Mouse (Mus musculus) splenic B cell, adult 2 months (primary cell): ENCODE results near the gene Dkk1.
A peak's percentile ranks its signal among the peaks of the same experiment; 100 is the strongest.
"Not testable (repeated sequence)": the region's sequence is repeated elsewhere in the genome, so short reads cannot be mapped to it uniquely, and the experiment has no call there.

ENCODE experiments used
- DNase-seq: peaks from one replicate; pipeline ENCODE4 v3.0.0-alpha.2; 2011; ENCODE audit warnings: low read depth, low spot score
- H3K27me3 ChIP-seq: 2 replicates; pipeline ENCODE4 v1.6.1; 2012; ENCODE audit warnings: mild to moderate bottlenecking, low read length, moderate library complexity, mixed read lengths; ENCODE audit not compliant: control insufficient read depth, poor library complexity, insufficient read depth, severe bottlenecking
- H3K36me3 ChIP-seq: 2 replicates; pipeline ENCODE4 v1.6.1; 2012; ENCODE audit warnings: mild to moderate bottlenecking, low read length, moderate library complexity, mixed read lengths; ENCODE audit not compliant: control insufficient read depth, poor library complexity, insufficient read depth, severe bottlenecking

The Dkk1 gene

GRCm38 (mm10) chr19:30549044-30549853 lies at the start of gene Dkk1:
TSS of gene Dkk1 (minus strand) at chr19:30549665.
- H3K36me3 ChIP-seq: no peaks in the 10 kb centered on the region
- H3K27me3 ChIP-seq: no peaks in the 10 kb centered on the region; the same call in 1 of the 2 replicates
- DNase-seq: no peak

- Histone ChIP-seq H3K27me3 (no peaks in the 10 kb centered on the region), H3K36me3 (no peaks in the 10 kb centered on the region)
- no peak for DNase-seq
Observed at GRCm38 (mm10) chr19:30586366-30586765, 36.9 kb upstream of the Dkk1 start.

- no peaks in the 10 kb centered on the region for H3K36me3 ChIP-seq
- H3K27me3 ChIP-seq: no peaks in the 10 kb centered on the region
Observed at GRCm38 (mm10) chr19:30564516-30564915, 15.1 kb upstream of the Dkk1 start.

GRCm38 (mm10) chr19:30563876-30564275 lies 14.4 kb upstream of the Dkk1 start:
- DNase-seq: no peak
- Histone ChIP-seq H3K27me3 (no peaks in the 10 kb centered on the region), H3K36me3 (no peaks in the 10 kb centered on the region)

More at GRCm38 (mm10) chr19:30564516-30564915, 15.1 kb upstream of the Dkk1 start:
- DNase-seq: no peak

GRCm38 (mm10) chr19:30558024-30558423 lies 8.6 kb upstream of the Dkk1 start:
- no peak for DNase-seq
- no peaks in the 10 kb centered on the region for H3K27me3 ChIP-seq
- H3K36me3 ChIP-seq: no peaks in the 10 kb centered on the region

GRCm38 (mm10) chr19:30554467-30554881 lies 5.0 kb upstream of the Dkk1 start:
- H3K36me3 ChIP-seq: no peaks in the 10 kb centered on the region
- DNase-seq: peak; percentile 26
- H3K27me3 ChIP-seq: no peaks in the 10 kb centered on the region

GRCm38 (mm10) chr19:30553740-30554139 lies 4.3 kb upstream of the Dkk1 start:
- DNase-seq: no peak
- H3K36me3 ChIP-seq: no peaks in the 10 kb centered on the region
- no peaks in the 10 kb centered on the region; the same call in 1 of the 2 replicates for H3K27me3 ChIP-seq

- Histone ChIP-seq H3K36me3 (no peaks in the 10 kb centered on the region), H3K27me3 (no peaks in the 10 kb centered on the region; the same call in 1 of the 2 replicates)
- no peak for DNase-seq
Observed at GRCm38 (mm10) chr19:30552260-30552659, 2.8 kb upstream of the Dkk1 start.

- Histone ChIP-seq H3K36me3 (no peaks in the 10 kb centered on the region), H3K27me3 (no peaks in the 10 kb centered on the region; the same call in 1 of the 2 replicates)
- no peak for DNase-seq
Observed at GRCm38 (mm10) chr19:30549854-30550647, 586 bp upstream of the Dkk1 start.

- Histone ChIP-seq H3K27me3 (no peaks in the 10 kb centered on the region; the same call in 1 of the 2 replicates), H3K36me3 (no peaks in the 10 kb centered on the region)
- no peak for DNase-seq
Observed at GRCm38 (mm10) chr19:30548411-30549043, 938 bp downstream of the Dkk1 start.

- H3K27me3 ChIP-seq, H3K36me3 ChIP-seq, DNase-seq: not testable (repeated sequence)
Observed at GRCm38 (mm10) chr19:30539365-30539941, 10.0 kb downstream of the Dkk1 start.

GRCm38 (mm10) chr19:30516771-30517170 lies 32.7 kb downstream of the Dkk1 start:
- DNase-seq: no peak
- Histone ChIP-seq H3K36me3 (no peaks in the 10 kb centered on the region), H3K27me3 (no peaks in the 10 kb centered on the region)

- H3K27me3 ChIP-seq: no peaks in the 10 kb centered on the region
- H3K36me3 ChIP-seq: no peaks in the 10 kb centered on the region
- DNase-seq: no peak
Observed at GRCm38 (mm10) chr19:30510481-30510880, 39.0 kb downstream of the Dkk1 start.

GRCm38 (mm10) chr19:30505497-30505896 lies 44.0 kb downstream of the Dkk1 start:
- Histone ChIP-seq H3K36me3 (no peaks in the 10 kb centered on the region), H3K27me3 (no peaks in the 10 kb centered on the region)
- no peak for DNase-seq
